Mouse (Mus musculus) adrenal gland, postnatal 36 days (tissue): ENCODE measurements around the gene Foxn1. TPM values are rescaled to one million over a fixed set of nuclear protein-coding genes. Genes with fewer than 3 reads are reported as not detected.

Source experiments
- DNase-seq, 2 experiments: peaks; one replicate each; pipeline ENCODE4 v3.0.0; 2021; ENCODE audit warnings: mixed read lengths in 1 of 2
- total RNA-seq, 2 experiments: library from RNA; stranded (reverse); gene quantifications; 2 replicates each; pipeline ENCODE4 v1.2.3; 2021

Foxn1 gene
- total RNA-seq, 2 experiments from 2014 or later = 0.30 TPM; not detected in 1

GRCm38 (mm10) chr11:78327634-78328511 lies 58.5 kb downstream of the Foxn1 start, which contains the start of gene Pigs:
Gene Pigs (plus strand): TSS chr11:78328415.
- peak; percentile 98 to 99 for DNase-seq

GRCm38 (mm10) chr11:78327215-78327614 lies 59.1 kb downstream of the Foxn1 start:
- no peak for DNase-seq

DNA sequence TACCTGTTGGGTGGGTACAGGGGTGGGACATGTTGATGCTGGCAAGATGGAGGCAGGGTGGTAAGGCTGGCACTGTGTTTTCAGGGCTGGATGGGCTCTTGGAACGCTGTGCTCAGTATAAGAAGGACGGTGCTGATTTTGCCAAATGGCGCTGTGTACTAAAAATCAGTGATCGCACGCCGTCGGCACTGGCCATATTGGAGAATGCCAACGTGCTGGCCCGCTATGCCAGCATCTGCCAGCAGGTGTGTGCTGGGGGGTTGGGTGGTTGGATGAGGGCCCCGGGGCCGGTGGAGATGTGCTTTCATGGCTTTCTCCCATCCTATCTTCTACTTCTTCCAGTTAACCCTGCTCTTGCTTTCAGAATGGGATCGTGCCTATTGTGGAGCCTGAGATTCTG lies 61.4 kb downstream of the Foxn1 start:
- DNase-seq = no peak

GRCm38 (mm10) chr11:78324000-78324785 lies 62.2 kb downstream of the Foxn1 start:
- no peak for DNase-seq

GRCm38 (mm10) chr11:78322860-78323259 lies 63.5 kb downstream of the Foxn1 start, which contains the start of gene Aldoc:
Gene Aldoc (plus strand): TSS chr11:78322968.
- peak; percentile 90 to 91 for DNase-seq

- no peak for DNase-seq
Measured at GRCm38 (mm10) chr11:78322076-78322831, 64.1 kb downstream of the Foxn1 start.

- no peak for DNase-seq
Measured at GRCm38 (mm10) chr11:78318411-78318810, 67.9 kb downstream of the Foxn1 start.

- DNase-seq = peak; percentile 41 to 47
Measured at GRCm38 (mm10) chr11:78313662-78314061, 72.7 kb downstream of the Foxn1 start.

DNA sequence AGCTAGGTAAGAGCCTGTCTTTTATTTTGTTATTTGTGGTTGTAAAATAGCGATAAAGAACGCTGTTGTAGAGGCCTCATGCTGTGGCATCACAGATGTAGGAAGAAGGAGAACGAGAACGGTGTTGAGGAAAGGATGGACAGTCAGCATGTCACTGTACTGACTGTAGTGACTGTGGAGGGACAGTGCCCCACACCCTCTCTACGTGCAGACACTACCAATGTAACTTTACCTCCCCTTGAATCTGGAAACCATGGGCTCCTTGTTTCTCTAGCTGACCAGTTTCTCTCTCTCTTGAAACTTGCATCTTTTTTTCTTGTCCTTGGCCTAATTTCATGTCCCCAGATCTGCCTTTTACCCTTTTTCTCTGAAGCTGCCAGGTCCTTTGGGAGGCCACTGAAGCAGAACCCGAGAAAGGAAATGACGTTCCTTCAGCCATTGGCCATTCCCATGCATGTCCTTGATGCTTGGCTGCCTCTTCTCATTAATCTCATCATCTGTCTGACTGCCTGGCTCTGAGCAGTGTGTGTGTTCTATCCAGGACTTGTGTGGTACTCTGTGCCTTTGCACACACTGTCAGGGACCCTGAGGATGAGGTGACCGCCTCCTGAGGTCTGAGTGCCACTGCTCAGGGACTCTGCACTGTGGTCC lies 75.4 kb downstream of the Foxn1 start:
- peak; percentile 45 to 51 for DNase-seq

Other genes starting within 250 kb of the Foxn1 start
- 10 to 100 TPM; 24.8 to 38.0 TPM for gene Traf4, start 221.0 kb downstream of the Foxn1 start, total RNA-seq
- gene Nek8, start 209.9 kb downstream of the Foxn1 start, total RNA-seq = 10 to 100 TPM; 10.5 to 11.3 TPM
- gene Tlcd1, start 209.8 kb downstream of the Foxn1 start, total RNA-seq = 10 to 100 TPM; 41.5 to 88.1 TPM
- gene Rpl23a, start 203.0 kb downstream of the Foxn1 start, total RNA-seq = 1,000 to 10,000 TPM; 1,640 to 1,911 TPM
- 10 to 100 TPM; 85.9 to 89.9 TPM for gene Rab34, start 198.1 kb downstream of the Foxn1 start, total RNA-seq
- 10 to 100 TPM; 14.1 to 15.2 TPM for gene Proca1, start 193.2 kb downstream of the Foxn1 start, total RNA-seq
- gene Sdf2, start 140.8 kb downstream of the Foxn1 start, total RNA-seq = 100 to 1,000 TPM; 107 to 112 TPM
- 10 to 100 TPM; 57.2 to 76.6 TPM for gene Supt6, start 140.6 kb downstream of the Foxn1 start, total RNA-seq
- gene 2610507B11Rik, start 124.8 kb downstream of the Foxn1 start, total RNA-seq = 100 to 1,000 TPM; 150 to 176 TPM
- gene BC030499, start 95.7 kb downstream of the Foxn1 start, total RNA-seq = 1 to 10 TPM in 1 of 2 experiments, under 1 TPM in 1; 0.99 to 1.3 TPM
- gene Spag5, start 85.0 kb downstream of the Foxn1 start, total RNA-seq = 1 to 10 TPM; 4.1 to 4.3 TPM
- gene Aldoc, start 63.6 kb downstream of the Foxn1 start, total RNA-seq = 10 to 100 TPM; 11.7 to 21.6 TPM
- gene Pigs, start 58.1 kb downstream of the Foxn1 start, total RNA-seq = 10 to 100 TPM; 54.0 to 57.7 TPM
- gene Unc119, start 43.1 kb downstream of the Foxn1 start, total RNA-seq = 10 to 100 TPM; 32.8 to 37.3 TPM
- not detected for gene Slc13a2, start 35.7 kb upstream of the Foxn1 start, total RNA-seq
- gene Slc46a1, start 79.1 kb upstream of the Foxn1 start, total RNA-seq = 10 to 100 TPM; 31.9 to 40.0 TPM
- gene Sarm1, start 111.2 kb upstream of the Foxn1 start, total RNA-seq = 1 to 10 TPM; 4.5 to 5.9 TPM
- gene Vtn, start 112.5 kb upstream of the Foxn1 start, total RNA-seq = 1 to 10 TPM; 1.6 to 3.2 TPM
- gene Sebox, start 116.9 kb upstream of the Foxn1 start, total RNA-seq = not detected
- gene Tmem199, start 125.6 kb upstream of the Foxn1 start, total RNA-seq = 10 to 100 TPM; 27.3 to 36.0 TPM
- gene Poldip2, start 125.6 kb upstream of the Foxn1 start, total RNA-seq = 100 to 1,000 TPM; 149 to 156 TPM
- 10 to 100 TPM; 45.0 to 45.3 TPM for gene Tnfaip1, start 149.8 kb upstream of the Foxn1 start, total RNA-seq
- 100 to 1,000 TPM in 1 of 2 experiments, 10 to 100 TPM in 1; 94.3 to 106 TPM for gene Ift20, start 149.8 kb upstream of the Foxn1 start, total RNA-seq
- gene Tmem97, start 164.2 kb upstream of the Foxn1 start, total RNA-seq = 10 to 100 TPM; 37.8 to 59.8 TPM